Mouse (Mus musculus): ENCODE data around the gene Mtus2.
A peak's percentile ranks its signal among the peaks of the same experiment; 100 is the strongest.

GRCm38 (mm10) chr5:147925935-147926604 lies 31.1 kb upstream of the Mtus2 start:
- TF ChIP-seq POLR2A (IDR thresholded peaks at IDR 0.05; ENCODE audit: low read depth, low read length) (no peak), CTCF (conservative IDR thresholded peaks at IDR 0.05; ENCODE audit: insufficient read depth, insufficient read length, low read depth, low read length) (peak; percentile 47)
